Mouse (Mus musculus): ENCODE measurements around the gene Olfm2.
"Not testable (repeated sequence)": the region's sequence is repeated elsewhere in the genome, so short reads cannot be mapped to it uniquely, and the experiment has no call there.

Olfm2 gene

DNA sequence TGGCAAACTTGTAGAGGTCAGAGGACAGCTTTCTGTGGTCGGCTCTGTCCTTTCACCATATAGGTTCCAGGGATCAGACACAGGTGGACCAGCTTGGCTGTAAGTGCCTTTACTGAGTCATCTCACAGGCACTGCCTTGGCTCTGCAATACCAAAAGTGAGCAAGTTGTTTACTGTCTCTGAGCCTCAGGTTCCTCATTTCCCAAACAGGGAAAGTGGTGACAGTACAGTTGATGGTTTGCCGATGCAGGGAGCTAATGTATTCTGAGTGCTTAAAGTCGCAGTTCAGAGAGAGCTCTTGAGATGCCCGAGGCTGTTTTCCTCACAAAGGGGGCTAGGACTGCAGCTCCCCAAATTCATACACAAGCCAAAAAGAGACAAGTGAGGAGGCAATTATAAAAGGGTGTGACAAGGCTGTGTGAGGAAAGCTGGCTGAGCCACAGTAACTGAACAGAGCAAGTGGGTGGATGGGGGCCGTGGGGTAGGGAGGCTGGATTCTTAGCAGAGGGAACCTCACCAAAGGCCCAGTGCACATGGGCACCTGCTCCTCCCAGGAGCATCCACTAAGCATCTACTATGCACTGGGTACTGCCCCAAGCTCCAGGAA, 49.9 kb downstream of the Olfm2 start:
- DNase-seq (ENCODE audit: low read depth, low spot score): no peak

GRCm38 (mm10) chr9:20694721-20695235, 51.4 kb downstream of the Olfm2 start:
- no peak for DNase-seq (ENCODE audit: low read depth, low spot score)

- DNase-seq (ENCODE audit: low read depth, low spot score): no peak
These were observed 53.3 kb downstream of the Olfm2 start for GRCm38 (mm10) chr9:20692863-20693262.

DNA sequence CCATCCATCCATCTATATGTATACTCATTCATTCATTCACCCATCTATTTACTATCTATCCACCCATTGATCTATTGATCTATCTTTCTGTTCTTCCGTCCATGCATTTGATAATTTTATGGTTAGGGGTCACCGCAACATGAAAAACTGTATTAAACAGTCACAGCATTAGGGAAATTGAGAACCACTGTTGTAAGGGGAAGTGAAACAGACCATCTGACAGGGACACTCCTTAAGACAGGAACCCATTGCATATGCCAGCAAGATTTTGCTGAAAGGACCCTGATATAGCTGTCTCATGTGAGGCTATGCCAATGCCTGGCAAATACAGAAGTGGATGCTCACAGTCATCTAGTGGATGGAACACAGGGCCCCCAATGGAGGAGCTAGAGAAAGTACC, 55.7 kb downstream of the Olfm2 start:
- DNase-seq (ENCODE audit: low read depth, low spot score): not testable (repeated sequence)

DNA sequence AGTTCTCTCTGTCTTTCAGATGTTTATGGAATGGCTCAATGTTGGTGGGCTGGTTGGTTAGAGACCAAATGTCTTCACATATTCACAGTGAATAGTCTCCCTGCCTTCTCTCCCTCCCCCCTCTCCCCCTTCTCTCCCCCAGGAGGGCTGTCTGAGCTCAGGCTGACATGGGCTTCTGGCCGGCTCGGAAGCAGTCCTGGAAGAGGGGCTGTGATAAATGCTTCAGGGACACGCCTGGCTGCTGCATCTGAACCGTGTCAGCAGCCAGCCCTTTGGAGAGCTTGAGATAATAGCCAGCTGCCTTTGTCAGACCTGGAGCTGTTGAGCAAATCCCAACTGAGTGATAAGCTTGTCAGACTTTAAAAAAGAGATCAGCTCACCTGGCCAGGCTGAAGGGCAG, 56.2 kb downstream of the Olfm2 start:
- DNase-seq (ENCODE audit: low read depth, low spot score): no peak

DNA sequence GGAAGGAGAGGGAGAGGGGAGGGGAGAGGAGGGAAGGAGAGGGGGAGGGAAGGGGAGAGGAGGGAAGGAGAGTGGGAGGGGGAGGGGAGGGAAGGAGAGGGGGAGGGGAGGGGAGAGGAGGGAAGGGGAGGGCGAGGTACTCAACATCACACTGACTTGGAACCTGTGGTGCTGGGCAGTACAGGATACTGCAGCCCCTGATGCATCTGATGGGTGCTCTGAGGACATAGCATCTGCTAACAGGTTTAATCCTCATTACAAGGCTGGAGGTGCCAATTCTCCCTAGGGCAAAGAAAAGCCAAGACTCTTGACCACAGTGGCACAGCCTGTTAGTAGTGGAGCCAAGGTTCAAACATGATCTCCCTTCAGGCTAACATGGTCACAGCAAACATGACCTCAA, 56.7 kb downstream of the Olfm2 start:
- no peak for DNase-seq (ENCODE audit: low read depth, low spot score)

- peak; percentile 88 for DNase-seq (ENCODE audit: low read depth, low spot score)
These were observed 60.9 kb downstream of the Olfm2 start for GRCm38 (mm10) chr9:20685081-20685861.

GRCm38 (mm10) chr9:20682389-20682722, 63.8 kb downstream of the Olfm2 start:
- no peak for DNase-seq (ENCODE audit: low read depth, low spot score)

- DNase-seq (ENCODE audit: low read depth, low spot score): no peak
These were observed 64.4 kb downstream of the Olfm2 start for GRCm38 (mm10) chr9:20681546-20682388.

- DNase-seq (ENCODE audit: low read depth, low spot score): no peak
These were observed 65.7 kb downstream of the Olfm2 start for GRCm38 (mm10) chr9:20680378-20680958.

- peak; percentile 46 for DNase-seq (ENCODE audit: low read depth, low spot score)
These were observed 68.3 kb downstream of the Olfm2 start for GRCm38 (mm10) chr9:20677892-20678291.

GRCm38 (mm10) chr9:20672047-20672446, 74.1 kb downstream of the Olfm2 start:
- DNase-seq (ENCODE audit: low read depth, low spot score): no peak

DNA sequence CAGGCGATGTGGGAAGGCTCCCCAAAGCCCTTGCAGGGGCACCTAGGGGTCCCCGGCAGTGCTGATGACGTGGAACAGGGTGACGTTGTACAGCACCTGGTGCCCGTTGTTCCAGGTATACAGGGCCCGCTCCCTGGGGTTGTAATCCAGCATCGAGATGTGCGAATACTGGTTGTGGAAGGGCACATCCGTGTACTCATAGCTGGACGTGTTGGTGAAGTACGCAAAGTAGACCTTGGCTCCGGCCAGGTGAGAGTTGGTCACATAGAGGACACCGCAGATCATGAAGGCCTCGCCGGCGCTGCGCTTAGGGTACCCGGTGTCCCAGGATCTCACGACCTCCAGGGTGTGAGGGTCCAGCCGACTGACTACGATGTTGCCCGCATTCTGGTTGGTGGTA, 78.1 kb downstream of the Olfm2 start:
- DNase-seq (ENCODE audit: low read depth, low spot score): no peak

GRCm38 (mm10) chr9:20666510-20667034, 79.6 kb downstream of the Olfm2 start:
- no peak for DNase-seq (ENCODE audit: low read depth, low spot score)

- DNase-seq (ENCODE audit: low read depth, low spot score): no peak
These were observed 80.2 kb downstream of the Olfm2 start for GRCm38 (mm10) chr9:20665925-20666324.

GRCm38 (mm10) chr9:20664982-20665637, 81.0 kb downstream of the Olfm2 start:
- no peak for DNase-seq (ENCODE audit: low read depth, low spot score)

DNA sequence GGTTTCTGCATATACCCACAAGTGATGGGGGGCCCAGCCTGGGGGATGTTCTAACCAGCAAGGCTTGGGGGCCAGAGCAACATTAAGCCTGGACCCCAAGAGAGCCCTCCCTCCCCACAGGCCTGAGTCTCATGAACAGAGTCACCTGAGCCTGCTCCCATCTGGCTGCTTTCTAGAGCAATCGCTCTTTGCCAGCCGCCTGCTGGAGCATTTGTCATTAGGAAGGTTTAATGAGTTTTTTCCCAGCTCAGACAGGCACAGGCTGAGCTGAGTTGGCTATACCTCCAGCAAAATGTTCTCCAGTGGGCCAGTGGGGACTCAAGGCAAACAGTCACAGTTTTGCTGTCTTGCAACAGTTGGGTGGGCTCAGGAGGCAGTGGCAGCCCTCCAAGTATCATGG, 81.8 kb downstream of the Olfm2 start:
- DNase-seq (ENCODE audit: low read depth, low spot score): no peak

DNA sequence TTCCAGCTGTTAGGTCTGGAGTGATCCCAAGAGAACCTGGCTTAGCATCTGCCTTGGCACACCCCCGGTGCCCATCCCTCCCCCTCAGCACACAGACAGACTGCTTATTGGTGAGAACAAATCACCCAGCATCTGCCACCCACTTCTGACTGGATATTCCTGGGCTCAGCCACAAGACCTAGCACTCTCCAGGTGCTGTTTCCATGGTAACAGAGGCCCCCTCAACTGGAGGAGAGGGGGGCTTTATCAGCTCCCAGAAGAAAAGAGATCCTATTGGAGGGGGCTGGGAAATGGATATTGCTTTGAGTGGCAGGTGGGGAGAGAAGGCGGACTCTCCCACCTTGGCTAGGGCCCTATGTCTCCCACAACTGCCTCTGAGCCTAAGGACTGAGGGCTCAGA, 82.2 kb downstream of the Olfm2 start:
- peak; percentile 91 for DNase-seq (ENCODE audit: low read depth, low spot score)

DNA sequence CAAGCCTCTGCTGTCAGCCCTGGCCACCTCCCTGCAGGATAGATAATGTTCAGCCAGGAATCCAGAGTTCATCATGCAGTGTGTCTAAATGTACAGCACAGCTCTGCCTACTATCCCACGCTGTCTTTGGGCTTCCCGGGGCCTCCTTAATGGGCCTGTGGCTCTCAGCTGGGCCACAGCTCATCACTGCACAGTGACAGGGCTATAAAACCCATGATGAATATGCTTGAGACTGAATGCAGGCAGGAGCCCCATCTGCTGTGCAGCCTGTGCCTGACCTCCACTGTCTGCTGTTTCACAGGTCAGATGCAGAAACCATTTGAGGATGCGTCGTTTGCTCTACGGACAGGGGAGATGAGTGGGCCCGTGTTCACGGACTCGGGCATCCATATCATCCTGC, 83.3 kb downstream of the Olfm2 start:
- DNase-seq (ENCODE audit: low read depth, low spot score): no peak

DNA sequence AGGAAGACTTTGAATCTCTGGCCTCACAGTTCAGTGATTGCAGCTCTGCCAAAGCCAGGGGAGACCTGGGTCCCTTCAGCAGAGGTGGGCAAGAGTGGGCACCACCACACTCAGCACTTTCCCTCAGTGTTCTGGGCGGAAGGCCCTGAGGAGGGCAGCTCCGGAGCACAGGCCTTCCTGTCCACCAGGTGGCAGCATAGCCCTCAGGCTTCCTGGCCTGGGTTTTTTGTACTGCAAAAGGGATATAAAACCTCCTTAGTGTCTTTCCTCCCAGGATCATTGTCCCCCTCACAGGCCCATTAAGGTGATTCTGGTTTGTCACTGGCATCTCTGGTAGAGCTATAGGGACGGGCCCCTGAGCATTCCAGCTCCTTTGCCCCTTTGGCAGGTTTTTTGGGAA, 83.8 kb downstream of the Olfm2 start:
- DNase-seq (ENCODE audit: low read depth, low spot score): no peak

DNA sequence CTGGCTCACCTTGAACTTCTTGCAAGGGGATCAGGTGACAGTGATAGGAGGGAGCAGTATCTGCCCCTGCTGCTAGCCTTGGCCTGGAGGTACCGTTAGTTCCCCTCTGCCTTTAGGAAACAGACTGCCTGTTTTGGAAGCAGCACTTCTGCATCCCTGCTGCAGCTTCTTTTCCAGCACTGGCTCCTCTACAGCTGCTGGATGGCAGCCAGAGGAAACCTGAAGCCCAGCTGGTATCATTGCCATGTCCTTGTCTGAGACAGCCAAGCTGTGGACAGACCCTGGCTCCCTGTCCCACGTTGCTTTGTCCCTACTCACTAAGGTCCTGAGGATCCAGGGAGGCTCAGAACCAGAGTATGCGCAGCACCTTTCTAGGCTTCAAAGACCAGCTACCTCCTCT, 88.6 kb downstream of the Olfm2 start:
- DNase-seq (ENCODE audit: low read depth, low spot score): no peak
